Mouse (Mus musculus): ENCODE measurements around the gene Fbxo42. TPM values are rescaled to one million over a fixed set of nuclear protein-coding genes. Genes with fewer than 3 reads are reported as not detected.
A peak's percentile ranks its signal among the peaks of the same experiment; 100 is the strongest.

Gene Fbxo42
- total RNA-seq, 1 experiment from 2014 or later, result 13.2 TPM

DNA sequence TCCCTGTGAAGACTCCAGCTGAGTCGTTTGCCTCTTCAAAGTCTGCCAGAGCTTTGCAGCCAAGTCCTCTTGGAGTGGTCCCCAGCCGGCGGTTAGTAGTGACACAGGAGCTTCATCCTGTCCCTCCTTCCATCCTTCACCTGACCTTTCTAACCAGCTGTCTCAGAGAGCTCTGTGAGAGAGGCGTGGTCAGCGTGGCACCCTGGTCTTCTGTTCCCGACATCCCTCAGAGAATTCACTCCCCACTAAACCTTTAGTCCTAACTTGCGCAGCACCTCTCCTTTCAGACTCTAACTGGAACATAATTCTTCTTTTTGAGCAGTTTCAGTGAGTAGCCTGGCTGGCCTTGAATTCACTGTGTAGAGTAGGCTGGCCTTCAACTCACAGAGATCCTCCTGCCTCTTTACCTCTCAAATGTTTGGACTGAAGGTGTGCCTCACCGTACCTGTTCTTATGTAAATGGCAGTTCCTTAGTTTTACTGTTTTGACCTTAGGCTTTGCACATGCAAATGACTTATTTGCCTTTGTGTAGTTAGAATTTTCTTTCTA lies 18.1 kb downstream of the Fbxo42 start:
- no peak for ATAC-seq (replicated peaks; ENCODE audit: low read depth, poor library complexity, severe bottlenecking)

- no peak for ATAC-seq (replicated peaks; ENCODE audit: low read depth, poor library complexity, severe bottlenecking)
Measured at GRCm38 (mm10) chr4:141167156-141167555, 19.4 kb downstream of the Fbxo42 start.

DNA sequence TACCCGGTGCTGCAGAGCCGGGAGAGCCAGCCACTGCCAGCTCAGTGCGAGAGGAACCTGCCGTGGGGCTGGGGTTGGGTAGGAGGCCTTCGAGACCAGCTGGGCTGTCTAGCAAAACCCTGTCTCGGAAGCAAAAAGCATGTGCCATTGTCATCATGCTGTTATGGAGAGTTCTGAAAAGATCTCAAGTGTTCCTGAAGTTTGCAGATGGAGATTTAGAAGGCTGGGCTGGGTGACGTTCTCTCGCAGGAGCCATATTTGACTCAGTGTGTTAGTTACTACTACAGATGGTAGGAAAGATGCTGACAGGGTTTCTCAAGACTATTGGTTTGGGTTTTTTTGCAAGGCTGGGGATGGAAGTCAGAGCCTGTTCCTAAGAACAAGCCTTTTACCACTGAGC lies 24.4 kb downstream of the Fbxo42 start:
- no peak for ATAC-seq (replicated peaks; ENCODE audit: low read depth, poor library complexity, severe bottlenecking)

DNA sequence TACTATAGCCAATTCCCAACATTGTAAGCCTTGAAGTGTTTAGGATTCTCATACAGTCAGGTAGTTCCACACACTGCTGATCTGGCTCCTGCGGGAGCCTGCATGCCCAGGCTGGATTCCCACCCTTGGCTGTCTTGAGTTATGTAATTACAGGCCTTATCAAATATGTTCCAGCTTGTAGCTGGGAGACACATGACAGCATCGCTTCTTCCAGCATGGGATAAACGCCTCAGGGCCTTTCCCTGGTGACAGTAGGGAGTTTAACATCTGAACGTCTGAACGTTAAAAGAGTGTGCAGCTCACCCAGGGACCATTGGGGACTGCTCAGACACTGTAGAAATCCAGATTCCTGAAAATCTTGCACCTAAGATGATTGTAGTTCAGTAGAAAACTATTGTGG lies 28.1 kb downstream of the Fbxo42 start:
- ATAC-seq (replicated peaks; ENCODE audit: low read depth, poor library complexity, severe bottlenecking), result no peak

DNA sequence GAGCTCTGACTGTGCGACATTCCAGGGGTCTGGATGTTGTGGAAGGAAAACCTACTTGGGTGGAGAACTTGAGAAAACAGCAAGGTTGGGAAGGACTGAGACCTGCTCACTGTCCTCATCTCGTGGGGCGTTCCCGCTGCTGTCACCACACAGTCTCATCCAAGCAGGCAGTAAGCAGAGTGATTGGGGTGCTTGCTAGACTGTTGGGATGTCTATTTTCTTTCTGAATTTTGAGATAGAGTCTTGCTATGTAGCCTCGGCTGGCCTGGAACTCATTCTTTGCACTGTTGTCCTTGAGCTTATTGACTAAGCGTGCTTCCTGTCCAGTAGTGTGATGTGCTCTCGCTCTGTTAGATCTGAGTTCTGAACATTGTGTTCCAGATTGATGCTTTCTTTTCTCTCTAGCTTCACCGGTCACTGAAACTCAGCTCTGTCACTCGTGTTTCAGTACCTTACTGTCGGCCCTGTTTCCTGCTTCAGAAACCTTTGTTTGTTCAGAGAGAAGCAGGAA lies 28.7 kb downstream of the Fbxo42 start:
- no peak for ATAC-seq (replicated peaks; ENCODE audit: low read depth, poor library complexity, severe bottlenecking)

GRCm38 (mm10) chr4:141178500-141178899 lies 30.8 kb downstream of the Fbxo42 start:
- ATAC-seq (replicated peaks; ENCODE audit: low read depth, poor library complexity, severe bottlenecking), result no peak

DNA sequence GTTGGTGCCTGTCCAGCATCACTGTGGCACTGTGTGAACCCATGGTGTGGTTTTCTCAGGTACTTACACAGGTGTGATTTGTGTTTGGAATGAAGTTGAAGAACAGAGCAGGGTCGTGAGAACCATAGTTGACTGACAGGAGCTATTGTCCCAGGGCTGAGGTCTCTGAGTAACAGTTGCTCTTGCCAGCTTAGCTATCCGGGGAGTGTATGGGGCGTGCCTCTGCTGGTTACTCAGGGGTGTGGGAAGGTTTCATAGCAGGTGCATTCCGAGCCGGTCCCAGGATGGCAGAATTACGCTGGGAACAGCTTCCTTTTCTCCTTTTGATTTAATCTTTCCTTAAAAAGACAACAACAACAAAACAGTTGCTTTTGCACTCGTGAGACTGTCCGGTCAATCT lies 33.1 kb downstream of the Fbxo42 start:
- no peak for ATAC-seq (replicated peaks; ENCODE audit: low read depth, poor library complexity, severe bottlenecking)

DNA sequence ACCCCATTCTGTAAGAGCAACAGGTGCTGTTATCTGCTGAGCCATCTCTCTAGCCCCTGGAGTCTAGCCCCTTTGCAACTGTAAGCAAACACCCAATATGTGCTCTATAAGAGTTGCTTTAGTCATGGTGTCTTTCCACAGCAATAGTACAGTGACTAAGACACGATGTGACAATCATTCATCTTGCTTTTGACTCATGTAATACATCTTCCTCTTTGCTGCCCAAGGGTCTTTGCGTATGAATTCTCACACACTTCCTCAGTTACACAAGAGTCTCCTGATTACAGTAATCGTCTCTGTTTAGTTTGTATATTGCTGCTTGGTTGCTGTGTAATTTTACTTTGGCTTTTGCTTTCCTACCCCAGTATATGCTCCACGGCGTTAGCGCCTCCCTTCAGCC lies 34.3 kb downstream of the Fbxo42 start:
- ATAC-seq (replicated peaks; ENCODE audit: low read depth, poor library complexity, severe bottlenecking), result peak; percentile 52; the same call in 1 of the 2 replicates

- ATAC-seq (replicated peaks; ENCODE audit: low read depth, poor library complexity, severe bottlenecking), result no peak
Measured at GRCm38 (mm10) chr4:141183932-141184331, 36.2 kb downstream of the Fbxo42 start.

- no peak for ATAC-seq (replicated peaks; ENCODE audit: low read depth, poor library complexity, severe bottlenecking)
Measured at GRCm38 (mm10) chr4:141184426-141184825, 36.7 kb downstream of the Fbxo42 start.

GRCm38 (mm10) chr4:141186923-141187836 lies 39.5 kb downstream of the Fbxo42 start:
- ATAC-seq (replicated peaks; ENCODE audit: low read depth, poor library complexity, severe bottlenecking), result no peak

- ATAC-seq (replicated peaks; ENCODE audit: low read depth, poor library complexity, severe bottlenecking), result no peak
Measured at GRCm38 (mm10) chr4:141191294-141191693, 43.6 kb downstream of the Fbxo42 start.

DNA sequence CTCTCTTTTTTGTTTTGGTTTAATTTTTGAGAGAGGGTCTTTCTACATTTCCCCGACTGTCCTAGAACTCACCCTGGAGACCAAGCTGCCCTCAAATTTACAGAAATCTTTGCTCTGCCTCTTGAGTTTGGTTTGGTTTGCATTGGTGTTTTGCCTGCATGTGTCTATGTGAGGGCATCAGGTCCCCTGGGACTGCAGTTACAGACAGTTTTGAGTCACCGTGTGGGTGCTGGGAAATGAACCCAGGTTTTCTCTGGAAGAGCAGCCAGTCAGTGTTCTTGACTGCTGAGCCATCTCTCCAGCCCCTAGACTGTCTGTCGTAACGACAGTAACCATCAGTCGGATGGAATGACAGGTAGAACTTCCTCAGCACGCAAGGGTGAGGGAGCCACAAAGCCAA lies 46.8 kb downstream of the Fbxo42 start:
- no peak for ATAC-seq (replicated peaks; ENCODE audit: low read depth, poor library complexity, severe bottlenecking)

- no peak for ATAC-seq (replicated peaks; ENCODE audit: low read depth, poor library complexity, severe bottlenecking)
Measured at GRCm38 (mm10) chr4:141196981-141197685, 49.4 kb downstream of the Fbxo42 start.

- ATAC-seq (replicated peaks; ENCODE audit: low read depth, poor library complexity, severe bottlenecking), result no peak
Measured at GRCm38 (mm10) chr4:141197686-141198035, 49.9 kb downstream of the Fbxo42 start.

GRCm38 (mm10) chr4:141200906-141201305 lies 53.2 kb downstream of the Fbxo42 start:
- no peak for ATAC-seq (replicated peaks; ENCODE audit: low read depth, poor library complexity, severe bottlenecking)

- no peak for ATAC-seq (replicated peaks; ENCODE audit: low read depth, poor library complexity, severe bottlenecking)
Measured at GRCm38 (mm10) chr4:141202192-141202591, 54.5 kb downstream of the Fbxo42 start.

- 0 out of 2 replicates have a peak, but pooled peaks have one; percentile 32 for ATAC-seq (replicated peaks; ENCODE audit: low read depth, poor library complexity, severe bottlenecking)
Measured at GRCm38 (mm10) chr4:141204580-141205061, 56.9 kb downstream of the Fbxo42 start.

GRCm38 (mm10) chr4:141207081-141207480 lies 59.4 kb downstream of the Fbxo42 start:
- ATAC-seq (replicated peaks; ENCODE audit: low read depth, poor library complexity, severe bottlenecking), result no peak

DNA sequence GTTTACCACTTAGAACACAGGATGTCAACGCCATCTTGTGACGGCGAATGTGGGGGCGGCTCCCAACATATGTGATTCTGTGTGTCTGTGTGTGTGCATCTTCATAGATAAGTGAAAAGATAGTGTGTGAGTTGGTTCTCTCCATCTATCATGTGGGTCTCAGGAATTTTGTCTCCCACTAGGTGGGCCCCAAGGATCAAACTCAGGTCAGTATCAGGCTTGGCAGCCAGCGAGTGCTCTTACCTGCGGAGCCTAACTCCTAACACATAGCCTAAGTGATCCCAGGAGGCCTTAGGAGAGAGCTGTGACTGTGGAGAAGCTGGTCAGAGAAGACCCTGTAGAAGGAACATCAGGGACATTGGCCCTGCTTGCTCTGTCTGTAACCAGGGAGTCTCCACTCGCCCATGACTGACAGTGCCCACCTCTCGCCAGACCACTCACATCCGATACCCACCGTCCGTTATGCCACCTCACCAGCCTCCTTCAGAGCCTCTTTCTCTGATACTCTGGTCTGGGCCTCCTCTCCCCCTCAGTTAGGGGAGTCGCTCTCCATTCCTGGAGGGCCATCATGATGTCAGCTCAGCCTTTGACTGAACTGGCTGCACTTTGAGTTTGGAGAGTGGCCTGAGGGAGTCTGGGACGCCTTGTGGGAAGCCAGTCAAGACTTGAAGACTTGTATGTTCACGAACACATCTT lies 63.0 kb downstream of the Fbxo42 start:
- peak; percentile 20 for ATAC-seq (replicated peaks; ENCODE audit: low read depth, poor library complexity, severe bottlenecking)

Measured in common myeloid progenitor, adult 5-6 weeks (primary cell).